Mouse (Mus musculus): ENCODE data around the gene Creb5. TPM values are rescaled to one million over a fixed set of nuclear protein-coding genes. Genes with fewer than 3 reads are reported as not detected.
A peak's percentile ranks its signal among the peaks of the same experiment; 100 is the strongest.
"Not testable (repeated sequence)": the region's sequence is repeated elsewhere in the genome, so short reads cannot be mapped to it uniquely, and the experiment has no call there.

Creb5 gene
- polyA plus RNA-seq, 1 experiment from 2014 or later = 11.7 TPM

- WGBS = 93% methylated on average over 7 of the region's 7 CpGs
- H3K36me3 ChIP-seq (replicated peaks; ENCODE audit: control insufficient read depth, insufficient read depth, low read depth, low read length); H3K27me3 ChIP-seq (ENCODE audit: control insufficient read depth, insufficient read depth, low read length); ATAC-seq (replicated peaks; ENCODE audit: insufficient number of reproducible peaks, low FRiP score, low TSS enrichment, low read depth); H3K4me1 ChIP-seq (ENCODE audit: control insufficient read depth, insufficient read depth, low read length); DNase-seq (ENCODE audit: low spot score); H3K9me3 ChIP-seq (replicated peaks; ENCODE audit: control insufficient read depth, low read length); H3K4me3 ChIP-seq (ENCODE audit: low read depth, low read length); H3K27ac ChIP-seq (replicated peaks; ENCODE audit: low read depth, low read length); H3K9ac ChIP-seq (replicated peaks; ENCODE audit: low read length); H3K4me2 ChIP-seq (ENCODE audit: low read depth, low read length): not testable (repeated sequence)
These were observed 115.5 kb downstream of the Creb5 start for GRCm38 (mm10) chr6:53402551-53402950.

DNA sequence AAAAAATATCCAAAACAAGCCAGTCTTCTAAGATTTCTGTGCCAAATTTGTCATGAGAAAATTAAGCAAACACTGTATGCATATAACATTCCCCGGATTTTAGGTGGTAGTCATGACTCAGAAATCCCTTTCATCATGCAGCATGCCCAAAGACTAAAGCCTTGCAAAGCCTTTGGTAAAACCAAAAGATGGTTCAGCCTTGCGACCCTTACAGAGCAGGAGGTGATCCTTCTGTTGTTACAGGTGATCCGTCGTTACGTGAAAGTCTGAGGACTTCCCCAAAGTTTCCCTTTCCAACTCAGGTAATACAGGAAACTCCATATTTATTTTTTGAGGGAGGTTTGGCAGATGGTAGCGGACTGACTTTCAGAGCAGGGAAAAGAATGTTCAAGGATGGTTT lies 122.1 kb downstream of the Creb5 start:
- no peak overlapping the region for H3K4me3 ChIP-seq (ENCODE audit: low read depth, low read length)
- no peak overlapping the region for H3K27ac ChIP-seq (replicated peaks; ENCODE audit: low read depth, low read length)
- WGBS = 82% methylated on average over 6 of the region's 6 CpGs
- H3K9me3 ChIP-seq (replicated peaks; ENCODE audit: control insufficient read depth, low read length) = no peaks in the 10 kb centered on the region
- no peaks in the 10 kb centered on the region for H3K4me1 ChIP-seq (ENCODE audit: control insufficient read depth, insufficient read depth, low read length)
- H3K36me3 ChIP-seq (replicated peaks; ENCODE audit: control insufficient read depth, insufficient read depth, low read depth, low read length) = no peaks in the 10 kb centered on the region
- no peaks in the 10 kb centered on the region for H3K27me3 ChIP-seq (ENCODE audit: control insufficient read depth, insufficient read depth, low read length)
- no peak overlapping the region for H3K4me2 ChIP-seq (ENCODE audit: low read depth, low read length)
- no peak overlapping the region for H3K9ac ChIP-seq (replicated peaks; ENCODE audit: low read length)
- no peak for ATAC-seq (replicated peaks; ENCODE audit: insufficient number of reproducible peaks, low FRiP score, low TSS enrichment, low read depth)
- DNase-seq (ENCODE audit: low spot score) = no peak

DNA sequence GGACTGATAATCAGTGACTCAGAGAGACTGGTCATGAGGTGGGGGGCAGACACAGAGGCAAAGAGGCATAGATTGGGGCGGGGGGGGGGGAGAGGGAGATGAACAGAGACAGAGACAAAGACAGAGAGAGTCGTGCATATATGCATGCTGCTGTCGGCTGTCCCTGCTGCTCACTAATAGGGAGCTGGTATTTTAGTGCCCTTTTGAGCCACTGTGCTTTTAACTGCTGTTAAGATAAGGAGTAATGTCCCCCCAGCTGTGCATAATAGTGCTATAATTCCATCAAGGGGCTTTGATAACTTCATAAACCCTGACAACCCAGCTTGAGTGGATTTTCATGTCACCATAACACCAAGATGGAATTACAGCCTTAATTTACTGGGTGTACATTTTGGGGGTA lies 134.3 kb downstream of the Creb5 start:
- H3K4me1 ChIP-seq (ENCODE audit: control insufficient read depth, insufficient read depth, low read length) = no peaks in the 10 kb centered on the region
- H3K4me2 ChIP-seq (ENCODE audit: low read depth, low read length) = no peak overlapping the region
- H3K9ac ChIP-seq (replicated peaks; ENCODE audit: low read length) = no peak overlapping the region
- 80% methylated on average over 2 of the region's 3 CpGs for WGBS
- DNase-seq (ENCODE audit: low spot score) (no peak), ATAC-seq (replicated peaks; ENCODE audit: insufficient number of reproducible peaks, low FRiP score, low TSS enrichment, low read depth) (no peak)
- no peaks in the 10 kb centered on the region for H3K27me3 ChIP-seq (ENCODE audit: control insufficient read depth, insufficient read depth, low read length)
- no peak overlapping the region for H3K27ac ChIP-seq (replicated peaks; ENCODE audit: low read depth, low read length)
- H3K4me3 ChIP-seq (ENCODE audit: low read depth, low read length) = no peak overlapping the region
- no peaks in the 10 kb centered on the region for H3K36me3 ChIP-seq (replicated peaks; ENCODE audit: control insufficient read depth, insufficient read depth, low read depth, low read length)
- no peaks in the 10 kb centered on the region for H3K9me3 ChIP-seq (replicated peaks; ENCODE audit: control insufficient read depth, low read length)

DNA sequence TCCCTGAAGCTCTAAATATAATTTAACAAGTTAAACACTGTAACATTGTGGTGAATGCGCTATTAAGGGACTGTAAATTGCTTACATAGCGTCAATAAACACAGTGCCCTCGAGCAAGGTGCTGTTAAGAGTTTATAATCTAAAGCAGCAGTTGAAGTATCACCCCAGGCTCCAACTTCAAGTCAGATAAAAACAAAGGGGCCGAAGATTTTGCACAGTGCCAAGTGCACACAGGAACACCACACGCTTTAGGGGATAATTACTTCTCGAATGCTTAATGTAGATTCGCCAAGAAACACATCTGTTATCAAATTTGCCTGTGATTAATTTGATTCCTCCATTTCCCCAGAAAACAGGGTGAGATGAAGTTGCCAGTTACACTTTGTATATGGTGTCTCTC lies 142.3 kb downstream of the Creb5 start:
- no peak for ATAC-seq (replicated peaks; ENCODE audit: insufficient number of reproducible peaks, low FRiP score, low TSS enrichment, low read depth)
- H3K4me2 ChIP-seq (ENCODE audit: low read depth, low read length) = no peak overlapping the region
- no peaks in the 10 kb centered on the region for H3K27me3 ChIP-seq (ENCODE audit: control insufficient read depth, insufficient read depth, low read length)
- no peak overlapping the region for H3K27ac ChIP-seq (replicated peaks; ENCODE audit: low read depth, low read length)
- 56% methylated on average over 7 of the region's 7 CpGs for WGBS
- peak; percentile 9 for DNase-seq (ENCODE audit: low spot score)
- no peaks in the 10 kb centered on the region for H3K4me1 ChIP-seq (ENCODE audit: control insufficient read depth, insufficient read depth, low read length)
- no peaks in the 10 kb centered on the region for H3K9me3 ChIP-seq (replicated peaks; ENCODE audit: control insufficient read depth, low read length)
- no peaks in the 10 kb centered on the region for H3K36me3 ChIP-seq (replicated peaks; ENCODE audit: control insufficient read depth, insufficient read depth, low read depth, low read length)
- H3K4me3 ChIP-seq (ENCODE audit: low read depth, low read length) = no peak overlapping the region
- no peak overlapping the region for H3K9ac ChIP-seq (replicated peaks; ENCODE audit: low read length)

DNA sequence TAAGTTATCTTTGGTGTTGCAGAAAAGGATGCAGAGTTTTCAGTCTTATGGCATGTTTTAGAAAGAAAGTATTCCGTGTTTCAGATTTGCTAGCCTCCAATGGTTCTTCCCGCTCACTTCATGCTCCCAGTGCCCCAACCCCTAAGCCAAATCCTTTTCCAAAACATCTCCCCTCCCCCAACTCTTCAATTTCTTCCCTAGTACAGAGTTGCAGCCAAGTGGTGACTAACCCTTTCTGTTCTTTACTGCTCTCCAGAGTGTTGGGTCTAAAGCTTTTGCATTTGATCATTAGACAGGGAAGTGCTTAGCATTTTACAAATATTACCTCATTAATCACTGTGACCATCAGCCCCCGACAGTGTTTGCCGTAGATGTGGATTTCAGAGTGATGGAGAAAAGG lies 142.8 kb downstream of the Creb5 start:
- 55% methylated on average over 4 of the region's 4 CpGs for WGBS
- peak; percentile 20 for DNase-seq (ENCODE audit: low spot score)
- no peaks in the 10 kb centered on the region for H3K4me1 ChIP-seq (ENCODE audit: control insufficient read depth, insufficient read depth, low read length)

GRCm38 (mm10) chr6:53445862-53446460 lies 158.9 kb downstream of the Creb5 start:
- ATAC-seq (replicated peaks; ENCODE audit: insufficient number of reproducible peaks, low FRiP score, low TSS enrichment, low read depth) (no peak), DNase-seq (ENCODE audit: low spot score) (no peak)
- Histone ChIP-seq H3K27me3 (ENCODE audit: control insufficient read depth, insufficient read depth, low read length) (no peaks in the 10 kb centered on the region), H3K4me2 (ENCODE audit: low read depth, low read length) (no peak overlapping the region), H3K4me1 (ENCODE audit: control insufficient read depth, insufficient read depth, low read length) (no peaks in the 10 kb centered on the region), H3K36me3 (replicated peaks; ENCODE audit: control insufficient read depth, insufficient read depth, low read depth, low read length) (no peaks in the 10 kb centered on the region), H3K9ac (replicated peaks; ENCODE audit: low read length) (no peak overlapping the region), H3K4me3 (ENCODE audit: low read depth, low read length) (no peak overlapping the region), H3K9me3 (replicated peaks; ENCODE audit: control insufficient read depth, low read length) (no peaks in the 10 kb centered on the region), H3K27ac (replicated peaks; ENCODE audit: low read depth, low read length) (no peak overlapping the region)
- 91% methylated on average over 11 of the region's 11 CpGs for WGBS

More for the DNA sequence above, 142.8 kb downstream of the Creb5 start:
- Histone ChIP-seq H3K27me3 (ENCODE audit: control insufficient read depth, insufficient read depth, low read length) (no peaks in the 10 kb centered on the region), H3K36me3 (replicated peaks; ENCODE audit: control insufficient read depth, insufficient read depth, low read depth, low read length) (no peaks in the 10 kb centered on the region), H3K27ac (replicated peaks; ENCODE audit: low read depth, low read length) (no peak overlapping the region), H3K9me3 (replicated peaks; ENCODE audit: control insufficient read depth, low read length) (no peaks in the 10 kb centered on the region), H3K4me3 (ENCODE audit: low read depth, low read length) (no peak overlapping the region), H3K4me2 (ENCODE audit: low read depth, low read length) (no peak overlapping the region), H3K9ac (replicated peaks; ENCODE audit: low read length) (no peak overlapping the region)
- no peak for ATAC-seq (replicated peaks; ENCODE audit: insufficient number of reproducible peaks, low FRiP score, low TSS enrichment, low read depth)

GRCm38 (mm10) chr6:53447479-53447878 lies 160.4 kb downstream of the Creb5 start:
- Histone ChIP-seq H3K9me3 (replicated peaks; ENCODE audit: control insufficient read depth, low read length) (no peaks in the 10 kb centered on the region), H3K9ac (replicated peaks; ENCODE audit: low read length) (no peak overlapping the region), H3K4me3 (ENCODE audit: low read depth, low read length) (no peak overlapping the region), H3K27ac (replicated peaks; ENCODE audit: low read depth, low read length) (no peak overlapping the region), H3K36me3 (replicated peaks; ENCODE audit: control insufficient read depth, insufficient read depth, low read depth, low read length) (no peaks in the 10 kb centered on the region), H3K4me2 (ENCODE audit: low read depth, low read length) (no peak overlapping the region), H3K27me3 (ENCODE audit: control insufficient read depth, insufficient read depth, low read length) (no peaks in the 10 kb centered on the region), H3K4me1 (ENCODE audit: control insufficient read depth, insufficient read depth, low read length) (peaks cover 6% of the 10 kb centered on the region; the same call in 1 of the 2 replicates)
- WGBS = 90% methylated on average over 9 of the region's 9 CpGs
- DNase-seq (ENCODE audit: low spot score) (no peak), ATAC-seq (replicated peaks; ENCODE audit: insufficient number of reproducible peaks, low FRiP score, low TSS enrichment, low read depth) (no peak)

DNA sequence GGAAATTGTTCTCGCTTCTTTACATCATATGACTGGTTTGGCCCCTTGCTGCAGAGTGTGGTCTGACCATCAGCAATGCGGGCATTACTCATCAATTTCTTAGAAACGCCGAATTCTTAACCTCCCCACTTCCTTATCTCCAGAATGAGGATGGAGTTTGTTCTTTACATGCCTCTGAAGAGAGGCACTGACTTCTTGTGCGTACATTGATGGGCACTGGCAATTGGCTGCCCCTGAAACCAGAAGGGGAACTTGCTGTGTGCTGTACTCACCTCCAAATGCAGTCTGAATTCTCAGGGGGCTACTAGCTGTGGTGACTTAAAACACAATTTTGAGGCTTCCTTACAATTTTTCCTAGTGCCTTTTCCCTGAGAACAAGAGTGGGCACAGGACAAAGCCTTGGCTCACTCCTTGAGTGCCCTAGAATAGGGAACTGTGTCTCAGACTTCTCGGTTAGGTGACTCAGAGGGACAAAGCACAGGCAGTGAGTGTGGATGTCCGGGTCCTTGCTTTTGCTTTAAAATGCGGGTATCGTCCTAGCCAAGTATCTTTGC lies 161.3 kb downstream of the Creb5 start:
- DNase-seq (ENCODE audit: low spot score) (no peak), ATAC-seq (replicated peaks; ENCODE audit: insufficient number of reproducible peaks, low FRiP score, low TSS enrichment, low read depth) (no peak)
- H3K36me3 ChIP-seq (replicated peaks; ENCODE audit: control insufficient read depth, insufficient read depth, low read depth, low read length) = no peaks in the 10 kb centered on the region
- H3K27me3 ChIP-seq (ENCODE audit: control insufficient read depth, insufficient read depth, low read length) = no peaks in the 10 kb centered on the region
- WGBS = 91% methylated on average over 9 of the region's 9 CpGs
- H3K9me3 ChIP-seq (replicated peaks; ENCODE audit: control insufficient read depth, low read length) = no peaks in the 10 kb centered on the region
- no peak overlapping the region for H3K9ac ChIP-seq (replicated peaks; ENCODE audit: low read length)
- no peak overlapping the region for H3K27ac ChIP-seq (replicated peaks; ENCODE audit: low read depth, low read length)
- peaks cover 8% of the 10 kb centered on the region; the same call in 1 of the 2 replicates for H3K4me1 ChIP-seq (ENCODE audit: control insufficient read depth, insufficient read depth, low read length)
- H3K4me2 ChIP-seq (ENCODE audit: low read depth, low read length) = no peak overlapping the region
- H3K4me3 ChIP-seq (ENCODE audit: low read depth, low read length) = no peak overlapping the region
